Mouse (Mus musculus) adrenal gland, postnatal 25 days (tissue): ENCODE measurements around the gene Ush1g. TPM values are rescaled to one million over a fixed set of nuclear protein-coding genes. Genes with fewer than 3 reads are reported as not detected.

Source experiments
- DNase-seq: peaks from one replicate; pipeline ENCODE4 v3.0.0; 2021; ENCODE audit warnings: mixed read lengths
- total RNA-seq: library from RNA; stranded (reverse); gene quantifications from 2 replicates; pipeline ENCODE4 v1.2.3, GENCODE M21; 2021

Ush1g gene
- total RNA-seq, 1 experiment from 2014 or later, result 0.79 TPM

DNA sequence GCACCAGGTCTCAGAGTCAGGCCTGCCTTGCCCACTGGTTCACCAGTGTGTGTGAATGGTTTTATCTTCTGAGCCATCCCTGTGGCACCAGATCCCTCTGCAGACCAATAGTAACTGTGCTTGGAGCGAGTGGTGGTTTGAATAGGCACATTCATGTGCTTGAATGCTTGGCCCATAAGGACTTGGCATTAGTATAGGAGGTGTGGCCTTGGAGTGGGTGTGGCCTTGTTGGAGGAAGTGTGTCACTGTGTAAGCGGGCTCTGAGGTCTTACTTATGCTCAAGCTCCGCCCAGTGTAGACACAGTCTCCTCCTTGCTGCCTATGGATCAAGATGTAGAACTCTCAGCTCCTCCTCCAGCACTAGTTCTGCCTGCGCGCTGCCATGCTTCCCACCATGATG lies 34.5 kb downstream of the Ush1g start:
- no peak for DNase-seq

DNA sequence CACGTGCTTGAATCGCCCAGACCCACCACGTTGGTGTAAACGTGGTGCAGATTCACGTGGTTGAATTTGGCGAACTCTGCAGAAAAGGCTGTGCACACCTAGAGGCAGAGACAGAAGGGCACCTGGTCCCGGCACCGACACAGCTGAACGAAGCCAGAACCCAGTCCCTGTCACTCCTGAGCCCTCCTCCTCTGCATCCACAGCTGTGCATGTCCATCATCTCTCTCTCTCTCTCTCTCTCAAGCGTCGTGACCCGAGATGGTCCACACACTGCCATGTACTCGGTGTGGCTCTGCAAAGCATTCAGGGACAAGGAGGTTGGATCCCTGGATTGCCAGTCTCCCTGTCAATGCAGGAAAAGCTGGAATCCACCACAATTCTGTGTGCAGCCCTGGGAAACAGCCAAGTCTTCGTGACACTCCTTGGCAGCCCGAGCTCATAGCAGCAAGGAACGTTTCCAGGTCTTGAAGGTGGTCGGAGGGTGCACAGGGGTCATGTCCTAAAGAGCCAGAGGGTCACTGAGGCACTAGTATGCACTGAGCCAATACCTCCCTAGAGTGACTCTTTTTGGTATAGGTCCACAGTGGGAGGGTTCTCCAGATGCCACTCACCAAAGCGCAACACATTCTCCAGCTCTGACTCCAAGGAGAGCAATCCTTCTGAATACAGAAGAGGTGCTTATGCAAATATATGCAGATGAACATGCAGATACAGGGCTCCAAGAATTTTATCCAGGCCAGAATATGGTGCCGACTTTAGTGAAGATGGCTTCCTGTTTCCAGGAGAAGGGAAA lies 35.4 kb downstream of the Ush1g start:
- DNase-seq, result no peak

DNA sequence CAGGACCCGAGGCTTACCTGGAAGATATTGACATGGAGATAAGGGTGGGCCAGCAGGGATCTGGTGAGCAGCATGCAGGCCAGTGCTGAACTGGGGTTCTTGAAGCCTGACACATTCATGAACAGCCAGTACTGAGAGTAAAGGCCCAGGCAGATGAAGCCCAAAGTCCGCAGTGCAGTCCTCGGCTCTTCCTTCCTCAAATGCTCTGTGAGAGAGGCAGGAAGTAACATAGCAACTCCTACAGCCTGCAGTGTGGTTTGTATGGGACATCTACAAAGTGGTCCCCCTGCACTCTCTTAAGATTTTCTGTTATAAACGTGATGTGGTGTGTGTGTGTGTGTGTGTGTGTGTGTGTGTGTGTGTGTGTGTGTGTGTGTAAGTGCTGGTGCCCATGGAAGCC lies 36.6 kb downstream of the Ush1g start:
- DNase-seq, result no peak

DNA sequence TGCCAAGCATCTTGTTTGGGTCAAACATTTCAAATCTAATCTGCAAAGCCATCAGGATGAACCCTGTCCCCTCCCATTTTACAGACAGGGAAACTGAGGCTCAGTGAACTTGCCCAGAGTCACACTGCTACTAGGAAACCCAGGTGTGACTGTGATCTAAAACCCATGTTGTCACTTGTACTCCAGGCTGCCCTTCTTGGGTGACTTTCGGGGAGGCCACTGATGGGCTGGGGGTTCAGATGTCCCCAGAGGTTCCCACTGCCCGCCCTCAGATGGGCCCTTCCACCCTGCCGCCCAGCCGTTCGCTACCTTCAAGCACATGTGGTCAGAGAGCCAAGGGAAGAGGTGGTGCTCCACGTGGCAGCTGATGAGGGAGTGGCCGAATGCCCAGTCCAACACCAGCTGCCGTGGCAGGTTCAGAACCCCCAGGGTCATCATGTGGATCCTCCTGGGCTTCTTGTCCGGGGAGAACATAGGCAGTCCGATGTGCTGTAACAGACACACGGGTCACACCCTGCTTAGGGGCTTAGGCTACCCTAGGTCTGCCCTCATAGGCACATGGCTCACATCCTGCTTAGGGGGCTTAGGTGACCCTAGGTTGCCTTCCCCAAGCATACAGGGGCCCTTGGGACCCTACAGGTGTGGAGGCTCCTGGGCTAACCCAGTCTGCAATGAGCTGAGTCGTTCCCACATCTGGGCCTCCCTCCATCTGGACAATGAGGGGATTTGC lies 37.8 kb downstream of the Ush1g start:
- no peak for DNase-seq

DNA sequence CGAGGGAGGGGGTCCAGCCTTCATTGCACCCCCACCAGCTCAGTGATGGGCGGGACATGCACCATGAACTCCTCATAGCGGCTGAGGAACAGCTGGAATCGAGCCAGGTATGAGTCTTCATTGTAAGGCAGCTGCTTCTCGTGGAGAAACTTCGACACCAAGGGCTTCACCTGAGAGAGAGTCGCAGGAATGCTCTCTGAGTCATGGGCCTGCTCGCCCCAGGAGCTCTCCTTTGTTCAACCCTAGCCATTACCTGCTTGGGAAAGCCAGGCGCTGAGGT lies 38.4 kb downstream of the Ush1g start:
- DNase-seq, result no peak

DNA sequence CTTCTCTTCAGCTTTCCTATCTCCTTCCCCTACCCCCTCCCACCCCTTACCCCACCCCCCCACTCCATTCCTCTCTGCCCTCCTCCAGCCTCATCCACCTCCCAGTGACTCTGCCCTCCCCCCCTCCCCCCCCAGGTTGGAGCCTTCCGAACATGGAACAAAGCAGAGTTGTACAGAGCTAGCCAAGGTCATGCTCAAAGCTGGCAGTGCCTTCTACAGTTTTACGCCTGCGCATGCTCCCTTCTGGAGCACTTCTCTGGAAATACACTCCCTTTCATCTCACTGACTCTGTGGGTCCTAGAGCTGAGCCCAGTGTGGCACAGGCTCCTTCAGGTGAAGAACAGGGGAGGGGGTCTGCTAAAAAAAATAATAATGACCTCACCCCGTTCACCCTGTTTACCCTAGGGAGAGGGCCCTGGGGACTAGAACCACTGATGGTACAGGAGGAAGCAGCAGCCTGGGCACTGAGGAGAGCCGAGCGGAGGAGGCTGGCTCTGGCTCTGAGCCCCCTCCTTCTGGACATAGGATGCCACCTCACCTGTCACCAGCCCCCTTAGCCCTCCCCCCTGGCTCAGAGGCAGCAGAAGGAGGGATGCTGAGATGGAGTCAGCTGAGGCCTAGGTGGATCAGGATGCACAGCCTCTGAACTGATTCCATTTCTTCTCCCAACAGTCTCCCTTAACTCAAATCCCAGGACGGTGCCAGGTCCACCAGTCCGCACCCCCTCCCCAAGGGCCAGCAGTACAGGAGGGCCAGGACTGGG lies 38.9 kb downstream of the Ush1g start:
- peak; percentile 62 for DNase-seq

- DNase-seq, result peak; percentile 55
These were observed 39.5 kb downstream of the Ush1g start for GRCm38 (mm10) chr11:115282295-115282694.

GRCm38 (mm10) chr11:115279726-115280125 lies 42.1 kb downstream of the Ush1g start:
- DNase-seq, result no peak

DNA sequence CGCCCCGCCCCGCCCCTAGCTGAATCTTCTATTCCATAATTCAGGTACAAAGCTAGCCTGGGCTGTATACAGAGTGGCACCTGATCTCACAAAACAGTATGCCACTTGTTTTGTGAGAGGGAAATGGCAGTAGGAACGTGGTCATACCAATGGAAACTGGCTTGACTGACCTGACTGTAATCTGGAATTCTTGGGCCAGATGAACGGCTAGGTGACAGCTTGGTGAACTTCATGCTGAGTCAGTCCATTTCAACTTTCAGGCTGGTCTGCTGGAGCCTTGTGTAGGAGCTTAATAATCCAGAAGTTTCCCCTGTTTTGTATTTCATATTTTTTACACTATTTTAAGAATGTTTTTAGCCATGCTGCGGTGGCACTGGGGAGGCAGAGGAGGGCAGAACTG lies 43.7 kb downstream of the Ush1g start:
- DNase-seq, result no peak

DNA sequence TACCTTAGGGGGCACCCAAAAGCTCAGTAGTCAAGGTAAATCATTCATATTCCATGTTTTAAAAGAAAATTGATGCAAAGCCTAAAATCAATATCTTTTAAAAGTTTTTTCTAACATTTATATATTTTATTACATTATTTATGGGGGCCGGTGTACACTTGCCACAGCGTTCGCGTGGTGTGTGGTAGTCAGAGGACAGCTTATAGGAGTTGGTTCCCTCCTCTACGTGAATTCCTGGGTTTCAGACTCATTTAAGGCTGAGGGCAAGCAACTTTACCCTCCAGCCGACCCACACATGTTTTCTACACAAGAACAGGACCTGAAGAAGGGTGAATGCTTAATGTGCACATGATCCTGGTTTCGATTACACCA lies 44.3 kb downstream of the Ush1g start:
- DNase-seq, result no peak

DNA sequence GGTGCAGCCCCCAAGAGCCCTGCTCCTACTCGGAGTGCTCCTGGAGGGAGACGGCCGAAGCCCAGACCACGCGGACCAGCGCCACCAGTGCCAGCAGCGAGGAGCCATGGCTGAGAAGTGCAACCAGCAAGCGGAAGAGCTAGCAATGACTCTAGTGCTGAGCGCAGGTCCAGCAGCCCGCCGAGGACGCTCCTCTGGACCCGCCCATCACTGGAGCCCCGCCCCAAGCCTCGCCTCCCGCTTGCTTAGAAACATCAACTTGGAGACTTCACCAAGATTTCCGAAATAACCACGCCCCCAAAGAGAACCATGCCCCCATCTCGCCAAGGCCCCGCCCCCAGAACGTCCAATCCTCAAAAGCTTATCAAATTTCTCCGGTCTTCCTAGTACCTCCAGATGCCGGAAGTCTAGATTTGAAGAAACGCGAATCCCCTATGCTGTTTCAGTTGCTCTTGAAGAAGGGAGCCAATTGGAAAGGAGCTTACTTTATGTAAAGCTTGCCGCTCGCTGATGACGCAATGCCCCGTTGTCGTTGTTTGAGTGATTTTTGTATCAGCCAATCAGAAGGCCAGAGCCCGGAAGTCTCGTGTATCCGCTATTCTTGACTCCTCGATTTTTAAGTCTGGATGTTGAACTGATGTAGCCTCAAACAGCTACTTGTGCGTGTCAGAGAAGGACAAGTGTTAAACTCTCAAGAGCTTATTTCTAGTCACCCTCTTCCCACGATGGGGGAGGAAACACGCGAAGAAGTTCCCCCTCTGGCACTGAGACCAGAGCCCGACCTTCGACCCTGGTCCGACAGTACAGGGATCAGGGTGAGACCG lies 44.8 kb downstream of the Ush1g start, which contains the start of gene Fdxr:
Gene Fdxr, minus strand, starts transcription at position 271 of the 824 bp plus-strand sequence.
- peak; percentile 97 for DNase-seq

GRCm38 (mm10) chr11:115275954-115276353 lies 45.9 kb downstream of the Ush1g start:
- no peak for DNase-seq

- peak; percentile 50 for DNase-seq
These were observed 46.3 kb downstream of the Ush1g start for GRCm38 (mm10) chr11:115275509-115275908.

- DNase-seq, result no peak
These were observed 47.1 kb downstream of the Ush1g start for GRCm38 (mm10) chr11:115274771-115275170.

DNA sequence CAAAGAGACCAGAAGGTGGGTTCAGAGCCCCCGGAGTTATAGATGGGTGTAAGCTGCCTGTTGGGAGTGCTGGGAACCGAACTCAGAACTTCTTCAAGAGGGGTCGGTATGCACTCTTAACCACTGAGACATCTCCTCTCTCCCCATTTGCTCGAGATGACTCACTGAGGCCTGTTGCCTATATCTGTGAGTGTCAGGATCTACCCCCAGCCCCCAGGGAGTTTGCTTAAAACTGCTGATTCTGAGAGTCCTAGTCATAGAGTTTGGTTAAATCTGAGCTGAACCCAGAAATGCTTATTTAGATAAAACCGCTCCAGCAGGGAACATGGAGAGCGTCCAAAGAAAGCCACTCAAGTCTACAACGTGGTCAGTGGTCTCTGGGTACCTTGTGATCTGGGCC lies 47.7 kb downstream of the Ush1g start:
- DNase-seq, result no peak

DNA sequence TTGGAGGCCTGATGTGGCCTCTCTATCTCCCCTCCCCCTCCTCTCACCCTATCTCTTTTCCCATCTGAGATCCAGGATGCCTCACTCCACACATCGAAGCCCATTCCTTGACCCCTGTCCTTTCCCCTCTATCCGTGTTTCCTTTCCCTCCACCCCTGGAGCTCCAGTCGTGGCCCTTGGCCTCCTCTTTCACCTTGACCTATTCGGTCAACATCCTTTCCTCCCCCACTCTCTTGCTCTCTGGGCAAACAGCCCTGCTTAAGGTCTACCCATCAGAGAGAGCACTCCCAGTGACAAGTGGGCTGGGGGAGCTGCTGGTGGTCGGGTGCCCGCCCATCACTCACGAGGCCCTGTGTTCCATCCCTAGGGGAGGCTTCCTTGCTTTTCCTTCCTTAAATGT lies 48.1 kb downstream of the Ush1g start:
- DNase-seq, result no peak

DNA sequence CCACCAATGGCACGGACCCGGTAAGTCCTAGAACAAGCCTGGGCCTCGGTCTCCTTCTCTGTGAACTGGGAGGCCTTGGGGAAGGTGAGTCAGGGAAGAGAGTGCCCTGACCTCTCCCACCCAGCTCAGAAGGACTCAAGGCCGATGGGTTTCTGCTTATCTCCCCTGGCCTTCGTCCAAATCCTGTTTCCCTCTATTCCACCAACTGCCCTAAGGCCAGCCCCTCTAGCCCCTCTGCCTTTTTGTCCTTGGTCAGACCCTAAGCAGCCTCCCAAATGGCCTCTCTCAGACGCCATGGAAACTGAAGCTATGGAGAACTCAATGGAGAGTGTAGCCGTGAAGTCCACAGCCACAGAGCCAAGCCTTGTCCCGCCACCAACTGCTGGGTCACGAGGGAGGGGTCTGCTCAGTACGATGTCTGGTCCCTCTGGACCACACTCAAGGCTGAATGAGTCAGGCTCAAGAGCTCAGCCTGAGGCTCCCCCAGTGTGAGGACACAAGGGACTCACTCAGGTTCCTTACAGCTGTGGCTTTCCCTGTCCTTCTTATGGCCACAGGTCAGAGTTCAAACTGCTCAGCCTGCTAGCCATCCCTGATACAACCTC lies 48.8 kb downstream of the Ush1g start:
- peak; percentile 73 for DNase-seq

GRCm38 (mm10) chr11:115271481-115271880 lies 50.4 kb downstream of the Ush1g start:
- no peak for DNase-seq

GRCm38 (mm10) chr11:115271052-115271451 lies 50.8 kb downstream of the Ush1g start:
- DNase-seq, result no peak

GRCm38 (mm10) chr11:115270148-115270861 lies 51.5 kb downstream of the Ush1g start:
- peak; percentile 76 for DNase-seq
